ENCODE assay signal across 10 mouse cellular contexts in the genomic region with DNA sequence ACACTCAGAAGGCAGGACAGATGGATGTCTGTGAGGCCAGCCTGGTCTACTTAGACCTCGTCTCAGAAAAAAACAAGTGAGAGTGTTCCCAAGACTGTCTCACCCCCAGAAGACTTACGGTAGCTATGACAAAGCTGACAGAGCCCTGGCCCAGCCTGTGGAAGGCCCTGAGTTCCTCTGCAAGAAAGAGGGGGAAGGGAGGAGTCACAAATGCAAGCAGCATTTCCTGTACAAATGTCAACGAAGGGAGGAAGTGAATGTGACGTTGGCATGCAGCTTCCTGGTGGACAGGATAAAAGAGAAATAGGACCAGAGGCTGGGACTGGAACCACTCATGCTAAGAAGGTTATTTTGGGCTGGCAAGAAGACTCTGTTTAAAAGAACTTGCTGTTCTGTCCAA. TPM values are rescaled to one million over a fixed set of nuclear protein-coding genes. Genes with fewer than 3 reads are reported as not detected.
DNase-seq lines count a peak whose midpoint lies in the region; ATAC-seq and TF ChIP-seq lines count a peak whose summit lies in the region.
"Had no signal": no experiment of that assay in that cellular context is flagged by ENCODE, and none has a peak within 500 bp of the region (broad histone marks: within the 10 kb centered on the region; RNA-seq: fewer than 3 reads in every experiment).

No protein-coding gene starts in this region.

- H3K4me3 ChIP-seq in heart, adult 2 months: no peak overlapping the region
- H3K4me3 ChIP-seq in lung, embryonic 16.5 days (ENCODE audit: low read length): no peak overlapping the region
- no peak overlapping the region for H3K4me3 ChIP-seq in intestine, embryonic 16.5 days (ENCODE audit: low read length)
- H3K4me3 ChIP-seq: limb, embryonic 13.5 days had no signal

- H3K27ac ChIP-seq in heart, adult 2 months: peak overlapping the region; percentile 45
- no peak overlapping the region for H3K27ac ChIP-seq in lung, embryonic 16.5 days (ENCODE audit: low read length)
- no peak overlapping the region for H3K27ac ChIP-seq in intestine, embryonic 16.5 days (ENCODE audit: low read length)
- H3K27ac ChIP-seq: limb, embryonic 13.5 days had no signal

- peaks cover 10% of the 10 kb centered on the region for H3K4me1 ChIP-seq in heart, adult 2 months (ENCODE audit: control insufficient read depth, insufficient read depth, low read length)
- H3K4me1 ChIP-seq in lung, embryonic 16.5 days (replicated peaks; ENCODE audit: control insufficient read depth, insufficient read depth, low read length): peaks cover 14% of the 10 kb centered on the region
- peaks cover 20% of the 10 kb centered on the region for H3K4me1 ChIP-seq in intestine, embryonic 16.5 days (ENCODE audit: control insufficient read depth, insufficient read depth, low read length)

- no peaks in the 10 kb centered on the region for H3K36me3 ChIP-seq in heart, adult 2 months (ENCODE audit: control insufficient read depth, insufficient read depth, low read length)
- H3K36me3 ChIP-seq in lung, embryonic 16.5 days (ENCODE audit: control insufficient read depth, insufficient read depth, low read length): no peaks in the 10 kb centered on the region
- H3K36me3 ChIP-seq in intestine, embryonic 16.5 days (ENCODE audit: control insufficient read depth, insufficient read depth, low read length): no peaks in the 10 kb centered on the region
- H3K36me3 ChIP-seq: limb, embryonic 13.5 days had no signal

- H3K27me3 ChIP-seq in heart, adult 2 months (ENCODE audit: control insufficient read depth, insufficient read depth, low read length): no peaks in the 10 kb centered on the region
- H3K27me3 ChIP-seq in lung, embryonic 16.5 days (ENCODE audit: control insufficient read depth, insufficient read depth, low read depth, low read length): no peaks in the 10 kb centered on the region
- H3K27me3 ChIP-seq in intestine, embryonic 16.5 days (replicated peaks; ENCODE audit: control insufficient read depth, insufficient read depth, low read length): no peaks in the 10 kb centered on the region
- H3K27me3 ChIP-seq: limb, embryonic 13.5 days; Patski had no signal

- no peak overlapping the region for H3K9ac ChIP-seq in heart, adult 2 months (ENCODE audit: low read depth, low read length)
- no peak overlapping the region for H3K9ac ChIP-seq in lung, embryonic 16.5 days (ENCODE audit: low read length)
- H3K9ac ChIP-seq in intestine, embryonic 16.5 days (ENCODE audit: low read depth, low read length): no peak overlapping the region
- H3K9ac ChIP-seq: limb, embryonic 13.5 days had no signal

- H3K9me3 ChIP-seq in lung, embryonic 16.5 days (ENCODE audit: control insufficient read depth, low read length): no peaks in the 10 kb centered on the region
- no peaks in the 10 kb centered on the region for H3K9me3 ChIP-seq in intestine, embryonic 16.5 days (ENCODE audit: control insufficient read depth, low read length)
- H3K9me3 ChIP-seq: limb, embryonic 13.5 days had no signal

- 34% methylated on average over 4 of the region's 4 CpGs for WGBS in heart, adult 2 months
- WGBS in lung, embryonic 16.5 days: 34% methylated on average over 4 of the region's 4 CpGs
- 50% methylated on average over 4 of the region's 4 CpGs for WGBS in intestine, embryonic 16.5 days

- TF ChIP-seq CTCF in heart, adult 2 months (IDR thresholded peaks at IDR 0.05): no peak

- peak in 1 of 2 experiments; percentile 60 for DNase-seq in heart, adult 2 months
- DNase-seq in heart, postnatal 14 days: no peak
- peak; percentile 82 for DNase-seq in thymus, postnatal 0 days (ENCODE audit: low spot score)
- DNase-seq in layer of hippocampus, adult 11-12 months (ENCODE audit: low spot score): no peak
- no peak for DNase-seq in ovary, postnatal 36 days (ENCODE audit: low spot score)

- peak overlapping the region; percentile 11; the same call in 1 of the 2 replicates for H3K4me2 ChIP-seq in lung, embryonic 16.5 days (ENCODE audit: low read depth, low read length)
- H3K4me2 ChIP-seq in intestine, embryonic 16.5 days (ENCODE audit: low read depth, low read length): no peak overlapping the region
- H3K4me2 ChIP-seq: limb, embryonic 13.5 days had no signal

- 0 out of 2 replicates have a peak, but pooled peaks have one; percentile 29 for TF ChIP-seq EP300 in heart, adult 2 months (IDR thresholded peaks at IDR 0.05; ENCODE audit: insufficient read depth, low read depth, low read length)

- peak; percentile 41 for ATAC-seq in inflammation-experienced regulatory T-cells, adult 6 months
- no peak for ATAC-seq in lung, embryonic 16.5 days (ENCODE audit: low read depth)
- no peak for ATAC-seq in intestine, embryonic 16.5 days
- ATAC-seq: Patski had no signal

- TF ChIP-seq POLR2A in heart, adult 2 months (IDR thresholded peaks at IDR 0.05; ENCODE audit: insufficient read depth, low read depth, low read length): peak; percentile 21; the same call in 1 of the 2 replicates

- H3K79me2 ChIP-seq in heart, adult 2 months (replicated peaks; ENCODE audit: control insufficient read depth, insufficient read depth, low read length): no peaks in the 10 kb centered on the region

- intact Hi-C loops in heart, adult 2 months (cut with DNase I): no loop called here
- intact Hi-C loops in heart, postnatal 14 days (cut with DNase I): no loop called here

RNA-seq across cellular contexts. Expression of a gene that starts 31.6 kb away (rescaled TPM):
- 10 to 100 TPM; 34.4 to 38.8 TPM for total RNA-seq in heart, adult 2 months (2021)
- polyA plus RNA-seq in heart, adult 2 months (2012; rRNA removed): 7.1 and 10.3 TPM in 2 replicates
- total RNA-seq in heart, postnatal 14 days (2021): 10 to 100 TPM; 39.3 to 41.4 TPM
- 10 to 100 TPM; 16.4 to 18.6 (median 17.1) TPM for polyA plus RNA-seq in inflammation-experienced regulatory T-cells, adult 6 months (2017; shearing (Covaris generic))
- polyA plus RNA-seq in lung, embryonic 16.5 days (2015; fragmentation: Nextera tagmentation; extraction: Ambion mirVana): 14.6 and 14.9 TPM in 2 replicates
- polyA plus RNA-seq in thymus, postnatal 0 days (2015; fragmentation: Nextera tagmentation; extraction: Ambion mirVana): 20.6 and 27.4 TPM in 2 replicates
- polyA plus RNA-seq in intestine, embryonic 16.5 days (2015; fragmentation: Nextera tagmentation; extraction: Ambion mirVana): 10.0 and 11.4 TPM in 2 replicates

RNA-seq across cellular contexts. Expression of a gene that starts 59.1 kb away (rescaled TPM):
- under 1 TPM; 0.50 to 0.55 TPM for total RNA-seq in heart, adult 2 months (2021)
- 1.00 TPM in 2 replicates for polyA plus RNA-seq in heart, adult 2 months (2012; rRNA removed)
- total RNA-seq in heart, postnatal 14 days (2021): under 1 TPM; 0.27 to 0.81 TPM
- polyA plus RNA-seq in inflammation-experienced regulatory T-cells, adult 6 months (2017; shearing (Covaris generic)): 1 to 10 TPM; 2.1 to 9.6 (median 8.8) TPM
- 1.1 and 1.9 TPM in 2 replicates for polyA plus RNA-seq in lung, embryonic 16.5 days (2015; fragmentation: Nextera tagmentation; extraction: Ambion mirVana)
- 16.3 and 16.6 TPM in 2 replicates for polyA plus RNA-seq in thymus, postnatal 0 days (2015; fragmentation: Nextera tagmentation; extraction: Ambion mirVana)
- polyA plus RNA-seq in intestine, embryonic 16.5 days (2015; fragmentation: Nextera tagmentation; extraction: Ambion mirVana): 161 and 181 TPM in 2 replicates
